Mouse (Mus musculus) natural killer cell, adult 2 months (primary cell): ENCODE measurements around the gene Ccl27a.
"Not testable (repeated sequence)": the region's sequence is repeated elsewhere in the genome, so short reads cannot be mapped to it uniquely, and the experiment has no call there.

Source experiments
- DNase-seq, 2 experiments: peaks; one replicate each; pipeline ENCODE4 v3.0.0; 2022; ENCODE audit warnings: low spot score in 2 of 2

Gene Ccl27a

DNA sequence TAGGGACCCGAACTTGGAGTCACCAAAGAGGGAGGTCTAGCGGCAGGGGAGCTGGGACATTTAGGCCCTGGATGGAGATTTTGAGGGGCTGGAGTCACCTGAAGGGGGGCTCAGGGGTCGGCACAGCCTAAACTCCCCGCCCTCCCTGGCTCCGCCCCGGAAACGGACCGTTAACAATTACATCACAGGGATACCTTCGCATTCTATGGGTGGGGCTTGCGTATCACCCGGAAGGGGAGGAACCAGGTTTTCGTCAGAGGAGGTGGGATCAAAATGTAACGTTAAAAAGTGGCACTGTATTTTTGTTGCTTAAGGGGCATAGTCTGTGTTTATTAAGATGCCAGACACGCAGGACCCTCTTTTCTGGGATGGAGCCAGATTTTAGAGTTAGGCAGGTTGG is at the start of gene Ccl27a:
Gene Ccl27a (minus strand): TSS at position 246 of the 400 bp plus-strand sequence.
- peak; percentile 90 to 94 for DNase-seq

DNA sequence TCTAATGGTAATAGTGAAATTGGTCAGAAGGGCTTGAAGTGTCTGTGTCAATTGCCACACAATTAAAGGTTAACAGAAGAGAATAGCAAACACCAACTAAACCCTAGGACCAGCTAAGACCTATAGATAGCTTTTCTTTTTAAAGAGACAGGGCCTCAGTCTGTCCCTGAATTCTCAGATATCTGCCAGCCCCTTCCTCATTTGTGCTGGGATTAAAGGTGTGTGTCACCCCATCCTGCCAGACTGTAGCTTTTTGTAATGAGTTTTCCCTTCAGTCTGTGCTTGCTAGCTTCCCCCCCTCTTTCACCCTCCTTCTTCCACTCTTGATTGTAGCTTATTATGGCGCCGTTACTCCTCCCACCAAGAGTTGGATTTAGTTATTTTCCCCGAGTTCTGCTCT is 9.2 kb upstream of the Ccl27a start:
- DNase-seq = not testable (repeated sequence)

DNA sequence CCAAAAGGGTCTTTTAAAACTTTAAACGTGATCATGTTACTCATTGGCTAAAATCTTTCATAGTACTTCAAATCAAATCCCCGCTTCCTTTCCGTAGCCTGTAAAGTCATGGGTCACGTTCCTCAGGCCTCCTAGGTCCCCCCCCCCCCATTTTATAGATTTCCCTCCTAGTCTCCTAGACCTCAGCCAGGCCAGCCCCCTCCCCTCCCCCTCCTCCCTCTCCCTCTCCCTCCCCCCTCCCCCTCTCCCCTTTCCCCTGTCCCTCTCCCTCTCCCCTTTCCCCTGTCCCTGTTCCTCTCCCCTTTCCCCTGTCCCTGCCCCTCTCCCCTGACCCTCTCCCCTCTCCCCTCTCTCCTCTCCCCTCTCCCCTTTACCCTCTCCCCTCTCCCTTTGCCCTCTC is 8.7 kb upstream of the Ccl27a start:
- DNase-seq = not testable (repeated sequence)

DNA sequence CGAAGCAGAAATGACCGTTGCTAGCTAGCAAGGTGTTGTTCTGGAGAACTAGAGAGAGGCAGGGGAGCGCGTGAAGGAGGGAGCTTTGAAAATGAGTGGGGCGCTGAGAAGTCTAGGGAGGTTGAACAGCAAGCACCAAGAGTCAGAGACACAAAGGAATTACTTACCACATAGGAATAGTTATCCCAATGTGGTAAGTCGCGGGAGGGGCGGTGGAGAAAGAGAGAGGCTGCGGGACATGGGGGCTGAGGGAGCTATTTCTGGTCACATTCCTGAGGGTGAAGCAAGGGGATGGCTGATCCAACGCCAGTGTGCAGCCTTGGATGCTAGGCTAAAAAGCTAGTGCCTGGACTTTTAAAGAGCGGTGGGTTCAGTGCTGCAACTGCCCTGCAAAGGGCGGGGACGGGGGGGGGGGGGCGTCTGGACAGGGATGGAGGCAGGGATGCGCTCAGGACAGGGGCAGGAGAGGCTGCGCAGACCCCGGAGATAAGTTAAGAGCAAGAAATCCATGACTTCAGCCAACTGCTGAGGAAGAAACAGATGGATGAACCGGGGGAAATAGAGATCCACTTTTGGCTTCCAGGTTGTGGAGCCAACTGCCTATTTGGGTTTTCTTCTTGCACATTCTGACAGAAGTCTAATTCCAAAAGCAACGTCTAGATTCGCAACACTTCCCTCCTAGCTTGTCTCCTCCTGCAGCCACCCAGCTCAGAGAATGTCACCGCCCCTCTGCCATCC is 7.9 kb upstream of the Ccl27a start:
- DNase-seq = not testable (repeated sequence)

DNA sequence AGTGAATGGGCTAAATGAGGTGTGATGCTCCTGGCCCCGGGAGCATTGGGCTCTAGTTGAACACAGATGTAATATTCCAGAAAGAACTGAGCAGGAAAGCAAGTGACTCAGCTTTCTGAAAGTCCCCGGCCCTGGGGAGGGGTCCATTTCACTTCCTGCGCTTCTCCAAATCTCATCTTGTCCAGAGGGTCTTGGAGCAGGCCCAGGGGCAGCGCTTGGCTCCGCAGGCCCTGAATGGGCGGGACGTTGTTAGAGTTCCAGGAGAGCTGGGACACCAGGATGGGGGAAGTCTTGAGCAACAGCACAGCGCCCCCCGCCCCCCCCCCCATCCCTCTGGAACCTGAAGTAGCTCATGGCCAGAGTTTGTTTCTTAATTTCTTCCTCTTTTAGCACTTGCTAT is 7.2 kb upstream of the Ccl27a start:
- not testable (repeated sequence) for DNase-seq

DNA sequence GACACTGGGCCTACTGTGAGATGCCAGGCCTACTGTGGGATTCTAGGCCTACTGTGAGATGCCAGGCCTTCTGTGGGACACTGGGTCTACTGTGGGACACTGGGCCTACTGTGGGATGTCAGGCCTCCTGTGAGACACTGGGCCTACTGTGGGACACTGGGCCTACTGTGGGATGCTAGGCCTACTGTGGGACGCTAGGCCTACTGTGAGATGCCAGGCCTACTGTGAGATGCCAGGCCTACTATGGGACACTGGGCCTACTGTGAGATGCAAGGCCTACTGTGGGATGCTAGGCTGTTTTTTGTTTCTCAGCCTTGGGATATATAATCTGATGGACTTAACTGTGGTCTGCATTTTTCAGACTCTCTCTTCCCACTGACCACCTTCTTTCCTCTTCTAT is 1.8 kb upstream of the Ccl27a start:
- not testable (repeated sequence) for DNase-seq

DNA sequence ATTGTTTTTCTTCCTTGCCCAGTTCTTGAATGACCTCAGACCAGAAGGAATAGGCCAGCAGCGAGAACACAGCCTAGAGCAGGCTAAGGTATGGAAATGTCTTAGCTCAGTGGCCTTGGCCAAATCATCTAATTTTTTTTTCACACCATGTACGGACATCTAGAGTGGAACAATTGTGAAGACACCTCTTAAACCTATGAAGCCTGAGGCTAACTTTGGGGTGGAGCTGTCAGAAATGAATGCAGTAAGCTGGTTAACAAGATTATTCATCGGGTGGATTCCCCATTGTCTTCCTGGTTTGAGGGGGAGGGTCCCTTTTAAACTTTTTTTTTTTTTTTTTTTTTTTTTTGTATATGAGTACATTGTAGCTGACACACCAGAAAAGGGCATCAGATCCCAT is 459 bp upstream of the Ccl27a start:
- peak; percentile 53 to 80 for DNase-seq

DNA sequence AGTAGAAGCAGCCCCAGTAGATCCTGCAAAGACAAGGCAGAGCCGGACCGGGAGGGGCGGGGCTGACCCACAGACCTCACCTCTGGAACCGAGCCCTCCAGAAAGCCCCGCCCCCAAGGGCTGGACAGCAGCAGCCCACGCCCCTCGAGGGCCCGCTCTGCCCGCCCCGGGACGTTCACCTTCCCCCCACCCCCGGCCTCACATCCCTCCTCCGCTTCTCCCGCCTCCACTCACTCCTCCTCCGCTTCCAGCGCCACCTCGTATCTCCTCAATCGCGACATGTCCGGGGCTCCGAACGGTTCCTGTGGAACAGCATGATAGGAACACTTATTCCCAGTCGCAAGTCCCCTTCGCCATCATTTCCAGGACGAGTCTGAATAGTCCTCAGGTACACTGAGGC is 545 bp downstream of the Ccl27a start:
- peak; percentile 70 to 73 for DNase-seq

DNA sequence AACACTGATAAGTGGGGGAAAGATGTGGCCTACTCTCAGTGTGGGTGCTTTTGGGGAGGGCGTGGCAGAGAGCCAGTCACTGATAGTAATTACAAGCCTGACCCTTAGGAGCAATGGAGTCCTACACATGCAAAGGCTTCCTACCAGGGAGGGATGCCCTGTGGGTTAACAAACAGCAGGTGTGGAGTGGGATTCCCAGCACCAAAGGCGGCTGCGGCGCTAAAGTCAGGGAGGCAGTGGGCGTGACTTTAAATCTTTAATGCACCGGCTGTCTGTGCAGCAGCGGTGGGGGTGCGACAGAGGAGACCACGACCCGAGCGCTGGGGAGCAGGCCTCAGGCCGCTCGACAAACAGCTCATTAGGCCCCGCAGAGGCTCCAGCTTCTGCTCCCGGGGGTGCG is 1.1 kb downstream of the Ccl27a start:
- not testable (repeated sequence) for DNase-seq

DNA sequence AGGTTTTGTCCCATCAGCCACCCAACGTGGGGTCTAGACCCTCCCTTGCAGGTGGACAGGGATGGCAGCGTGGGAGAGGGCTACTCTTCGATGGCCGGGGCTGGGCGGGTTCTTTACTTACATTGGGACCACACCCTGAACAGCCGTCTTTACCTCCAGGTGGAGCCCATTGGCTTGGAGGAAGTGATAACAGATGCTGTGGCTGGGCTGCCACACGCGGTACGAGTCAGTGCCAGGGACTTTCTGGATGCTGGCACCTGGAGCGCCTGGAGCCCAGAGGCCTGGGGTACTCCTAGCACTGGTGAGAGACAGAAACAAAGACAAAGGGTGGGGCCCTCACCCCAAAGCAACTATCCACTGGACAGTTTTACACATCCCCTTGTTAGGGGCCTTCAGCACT is 6.7 kb downstream of the Ccl27a start:
- not testable (repeated sequence) for DNase-seq

DNA sequence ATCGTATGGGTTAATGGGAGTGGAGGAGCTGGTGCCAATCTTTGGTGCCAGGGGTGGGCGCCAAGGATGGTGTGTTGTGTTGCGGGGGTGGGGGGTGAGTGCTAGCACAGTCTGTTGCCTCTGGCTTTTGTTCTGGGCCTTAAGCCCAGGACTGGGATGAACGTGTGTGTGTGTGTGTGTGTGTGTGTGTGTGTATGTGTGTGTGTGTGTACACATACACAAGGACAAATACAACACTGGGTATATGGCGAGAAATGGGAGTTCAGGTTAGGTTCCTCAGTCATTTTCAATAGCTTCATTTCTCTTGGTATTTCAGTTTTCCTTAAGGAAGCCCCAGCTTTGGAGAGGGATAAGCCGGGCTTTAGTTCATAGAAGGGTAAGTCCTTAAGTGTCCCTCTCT is 10.9 kb downstream of the Ccl27a start:
- DNase-seq = not testable (repeated sequence)

DNA sequence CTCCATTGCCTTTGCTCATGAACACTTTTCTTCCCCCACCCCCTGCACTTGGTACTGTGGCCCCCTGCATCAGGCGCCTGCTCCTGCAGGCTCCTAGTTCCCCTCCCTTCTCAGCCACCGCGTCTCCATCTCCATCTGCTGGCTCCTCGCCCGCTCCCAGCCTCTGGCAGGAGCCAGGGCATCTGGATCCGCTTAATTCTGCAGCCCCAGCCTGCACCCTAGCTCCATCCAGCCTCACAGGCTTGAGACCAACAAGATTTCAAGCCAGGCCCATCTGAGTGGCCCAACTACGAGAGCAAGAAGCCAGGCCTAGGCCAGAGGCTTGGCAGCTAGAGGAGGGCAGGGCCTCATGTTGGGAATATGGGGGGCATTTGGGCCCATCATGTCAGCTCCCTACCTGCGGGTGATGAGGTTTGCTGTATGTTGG is 11.3 kb downstream of the Ccl27a start:
- DNase-seq = not testable (repeated sequence)

DNA sequence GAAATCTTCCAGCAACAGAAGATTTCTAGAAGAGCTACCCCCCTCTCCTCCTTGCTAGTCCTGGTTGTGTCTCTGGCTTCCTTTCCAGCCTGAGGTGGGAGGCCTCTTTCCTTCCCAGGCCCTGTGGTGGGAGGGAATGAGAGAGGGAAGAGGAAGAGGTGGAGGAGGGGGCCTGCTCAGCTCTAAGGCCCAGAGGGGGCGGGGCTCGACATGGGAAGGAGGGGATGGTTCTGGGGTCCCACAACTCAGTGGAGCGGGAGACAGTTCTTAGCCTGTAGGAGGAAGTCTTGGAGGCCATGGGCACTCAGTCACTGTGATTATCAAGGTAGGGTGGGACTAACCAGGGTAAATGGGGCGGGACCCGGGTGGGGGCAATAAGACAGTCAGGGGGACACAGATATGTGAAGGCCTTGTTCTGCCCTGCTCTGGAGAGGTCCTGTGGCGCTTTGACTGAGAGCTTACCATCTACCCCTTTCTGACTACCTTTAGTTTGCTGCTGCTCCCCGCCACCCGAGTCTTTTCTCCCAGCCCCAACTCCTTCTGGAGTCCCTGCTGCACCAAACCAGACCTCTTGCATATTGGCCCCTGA is 11.9 kb downstream of the Ccl27a start:
- DNase-seq = no peak

DNA sequence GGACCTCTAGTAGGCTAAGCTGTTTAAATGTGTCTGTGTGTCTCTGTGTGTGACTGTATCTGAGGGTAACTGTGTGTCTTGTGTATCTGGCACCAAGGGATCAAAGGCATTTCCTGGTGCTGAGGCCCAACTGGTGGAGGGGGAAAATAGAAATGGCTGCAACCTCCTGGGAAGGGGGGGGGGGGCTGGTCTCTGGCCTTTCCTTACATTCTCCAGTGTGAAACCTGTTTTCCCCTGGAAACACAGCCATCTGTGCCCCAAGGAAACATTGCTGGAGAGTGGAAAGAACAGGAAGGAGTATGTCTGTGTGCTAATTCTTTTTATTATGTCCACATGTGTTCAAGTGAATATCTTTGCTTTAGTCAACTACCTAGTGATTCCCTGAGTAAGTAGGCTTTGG is 12.4 kb downstream of the Ccl27a start:
- DNase-seq = no peak

DNA sequence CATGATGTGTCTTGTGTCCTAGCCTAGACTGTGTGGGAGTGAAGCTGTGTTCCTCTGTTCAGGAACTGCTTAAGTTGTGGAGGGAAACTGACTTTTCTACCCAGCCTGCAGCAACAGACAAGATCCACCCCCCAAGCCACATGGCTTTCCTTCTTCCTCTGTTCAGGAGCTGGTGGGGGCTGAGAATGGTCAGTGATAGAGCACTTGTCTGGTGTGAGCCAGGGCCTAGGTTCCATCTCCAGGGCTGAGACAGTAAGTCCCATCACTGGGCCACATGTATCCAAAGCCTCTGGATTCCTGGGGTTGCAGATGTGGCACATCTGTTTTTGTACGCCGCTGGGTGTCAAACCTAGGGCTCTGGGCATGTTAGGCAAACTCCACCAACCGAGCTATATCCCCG is 13.1 kb downstream of the Ccl27a start:
- no peak for DNase-seq

DNA sequence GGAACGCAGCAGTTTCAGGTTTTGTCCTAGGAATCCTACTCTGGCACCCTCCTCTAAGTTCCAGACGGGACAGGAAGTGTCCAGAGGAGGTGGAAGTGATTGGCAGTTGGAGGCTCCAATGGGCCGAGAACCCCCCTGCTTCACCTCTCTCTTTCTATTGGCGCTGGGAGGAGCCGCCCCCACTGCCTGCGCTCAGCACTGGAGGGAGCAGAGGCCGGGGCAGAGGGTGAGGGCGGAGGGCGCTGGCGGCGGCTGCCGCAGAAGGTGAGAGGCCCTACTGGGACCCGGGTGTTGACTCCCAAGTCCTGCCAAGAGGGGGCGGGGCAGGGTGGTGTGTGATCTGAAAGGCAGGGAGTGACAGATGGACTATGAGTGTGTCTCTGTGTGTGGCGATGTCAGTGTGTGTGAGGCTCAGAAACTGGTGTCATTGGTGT is 13.7 kb downstream of the Ccl27a start:
- peak in 1 of 2 experiments; percentile 38 for DNase-seq

DNA sequence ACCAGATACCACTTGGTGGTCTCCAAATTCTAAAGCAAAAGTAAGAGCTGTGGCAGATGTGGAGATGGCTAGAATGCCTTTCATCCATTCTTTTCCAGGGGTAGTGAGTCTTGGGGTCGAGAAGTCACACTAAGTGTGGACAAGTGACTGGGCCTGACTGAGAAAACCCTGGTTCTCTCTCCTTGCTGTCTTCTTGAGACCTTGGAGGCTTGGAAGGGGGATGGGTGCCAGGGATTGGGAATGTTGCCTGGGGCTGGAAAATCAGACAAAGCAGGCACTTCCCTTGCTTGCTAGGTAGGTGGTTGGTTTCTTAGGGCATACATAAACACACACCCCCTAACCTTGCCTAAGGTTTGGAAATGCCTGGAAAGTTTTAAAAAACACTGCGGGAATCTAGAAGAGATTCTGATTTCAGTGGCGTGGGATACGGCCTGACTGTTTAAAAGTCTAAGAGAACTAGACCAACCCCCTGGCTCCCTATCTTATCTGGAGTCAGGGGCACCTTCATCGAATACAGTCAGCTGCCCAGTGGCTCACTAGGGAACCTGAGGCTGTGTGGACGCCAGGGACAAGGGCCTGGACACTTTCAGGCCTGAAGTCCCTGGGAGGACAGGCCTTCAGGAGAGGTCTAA is 14.3 kb downstream of the Ccl27a start:
- no peak for DNase-seq

DNA sequence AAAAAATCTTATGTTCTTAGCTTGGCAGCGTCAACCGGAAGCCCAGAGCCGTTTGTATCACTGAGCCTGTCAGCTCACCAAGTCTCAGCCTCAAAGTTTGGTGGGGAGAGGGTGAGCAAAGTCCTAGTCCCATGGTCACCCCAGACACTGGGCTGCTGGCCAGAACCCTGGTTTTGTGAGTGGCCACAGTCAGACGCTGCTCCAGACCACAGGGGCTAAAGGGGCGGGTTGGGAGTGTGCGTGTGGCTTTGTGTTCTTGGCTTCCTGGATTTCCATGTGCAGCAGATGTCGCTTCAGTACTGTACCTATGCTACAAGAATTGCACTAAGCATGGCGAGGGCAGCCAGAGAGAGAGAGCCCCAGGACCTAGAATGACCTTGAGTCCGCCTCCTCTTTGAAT is 14.8 kb downstream of the Ccl27a start:
- DNase-seq = no peak

DNA sequence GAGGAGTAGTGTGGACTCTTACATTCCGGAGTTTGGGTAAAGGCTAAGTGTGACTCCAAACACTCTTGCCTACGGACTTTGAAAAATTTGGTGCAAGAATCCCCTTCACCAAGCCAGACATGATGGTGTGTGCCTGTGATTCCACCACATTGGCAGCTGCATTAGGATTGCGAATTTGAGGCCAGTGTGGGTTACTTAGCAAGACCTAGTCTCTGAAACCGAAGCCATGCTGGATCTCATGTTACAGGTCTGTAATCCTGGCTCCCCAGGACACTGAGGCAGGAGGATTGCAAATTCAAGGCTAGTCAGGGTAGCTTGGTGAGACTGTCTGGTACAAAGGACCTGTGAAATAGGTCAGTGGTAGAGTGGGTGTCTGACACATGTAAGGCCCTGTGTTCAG is 15.3 kb downstream of the Ccl27a start:
- DNase-seq = no peak

DNA sequence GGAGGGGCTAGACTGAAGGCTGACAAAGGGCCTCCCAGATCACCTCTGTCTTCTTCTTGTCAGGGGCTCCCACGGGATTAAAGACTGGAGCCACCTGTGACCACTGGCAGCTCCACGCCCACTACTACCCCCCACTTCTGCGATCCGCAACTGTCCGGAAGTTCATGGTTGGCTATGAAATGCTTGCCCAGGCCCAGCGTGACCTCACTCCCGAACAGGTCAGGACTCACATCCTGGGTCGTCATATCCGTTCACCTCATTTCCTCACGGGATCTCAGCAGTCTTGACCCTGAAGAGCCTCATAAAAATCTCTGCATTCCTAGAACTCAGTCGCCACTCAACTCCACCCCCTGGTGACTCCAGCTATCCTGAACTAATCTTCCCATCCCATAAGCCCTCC is 16.0 kb downstream of the Ccl27a start:
- no peak for DNase-seq

DNA sequence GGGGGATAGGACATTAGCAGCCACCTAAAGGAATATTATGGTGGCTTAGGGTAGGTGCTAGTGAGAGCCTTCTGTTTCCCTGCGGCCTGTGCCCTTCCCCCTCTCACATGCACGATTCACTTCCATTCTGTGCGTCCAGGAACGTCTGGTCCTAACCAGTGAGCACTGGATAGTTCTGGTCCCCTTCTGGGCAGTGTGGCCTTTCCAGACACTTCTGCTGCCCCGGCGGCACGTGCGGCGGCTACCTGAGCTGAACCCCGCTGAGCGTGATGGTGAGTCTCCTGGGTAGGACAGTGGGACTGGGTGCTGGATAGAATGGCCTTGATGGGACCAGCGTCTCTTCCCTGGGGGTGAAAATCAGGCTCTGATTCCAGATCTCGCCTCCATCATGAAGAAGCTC is 16.7 kb downstream of the Ccl27a start:
- DNase-seq = no peak

DNA sequence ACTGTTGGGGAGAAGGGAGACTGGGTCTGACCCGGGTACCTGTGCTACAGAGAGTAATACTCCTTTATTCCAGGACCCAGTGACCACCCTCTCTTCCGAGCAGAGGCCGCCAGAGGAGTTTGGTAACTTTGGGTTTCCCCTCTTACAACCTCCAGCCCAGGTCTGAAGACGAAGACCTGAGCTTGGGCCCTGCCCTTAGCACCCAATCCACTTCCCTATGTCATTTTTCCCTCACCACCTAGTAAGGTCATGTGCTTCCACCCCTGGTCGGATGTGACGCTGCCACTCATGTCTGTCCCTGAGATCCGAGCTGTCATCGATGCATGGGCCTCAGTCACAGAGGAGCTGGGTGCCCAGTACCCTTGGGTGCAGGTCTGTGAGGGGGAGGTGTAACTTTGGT is 17.6 kb downstream of the Ccl27a start:
- no peak for DNase-seq
